Mouse (Mus musculus) kidney, adult 2 months (tissue): ENCODE measurements at regions not wholly inside any gene's neighbourhood (a gene's known extent, or its start where the extent isn't known, plus 50 kb on each side); places are given as distances from the start of the nearest gene placed in this dataset.
A peak's percentile ranks its signal among the peaks of the same experiment; 100 is the strongest.

ENCODE experiments used
- DNase-seq: peaks from one replicate; pipeline ENCODE4 v3.0.0; 2021
- H3K27ac ChIP-seq: fragments of 200-500 bp; 2 replicates; pipeline ENCODE4 v1.5.1; 2012; ENCODE audit warnings: low read depth, low read length, control low read depth, inconsistent platforms; ENCODE audit not compliant: insufficient read depth
- H3K27me3 ChIP-seq: fragments of 200-500 bp; replicated peaks from 2 replicates; pipeline ENCODE4 v1.6.1; 2012; ENCODE audit warnings: mild to moderate bottlenecking, moderate library complexity, low read length, inconsistent platforms; ENCODE audit not compliant: control insufficient read depth, insufficient read depth
- H3K36me3 ChIP-seq: fragments of 200-500 bp; 2 replicates; pipeline ENCODE4 v1.6.1; 2012; ENCODE audit warnings: mild to moderate bottlenecking, moderate library complexity, low read length, inconsistent platforms; ENCODE audit not compliant: control insufficient read depth, insufficient read depth
- H3K4me1 ChIP-seq: fragments of 200-500 bp; 2 replicates; pipeline ENCODE4 v1.6.1; 2011; ENCODE audit warnings: low read length; ENCODE audit not compliant: control insufficient read depth, insufficient read depth
- H3K4me3 ChIP-seq: fragments of 200-500 bp; 2 replicates; pipeline ENCODE4 v1.5.1; 2011; ENCODE audit warnings: mild to moderate bottlenecking, low read depth, low read length, control low read depth; ENCODE audit not compliant: insufficient read depth
- CTCF ChIP-seq: fragments of 200-500 bp; conservative IDR thresholded peaks from 2 replicates; pipeline ENCODE4 v1.5.1; 2011; ENCODE audit warnings: low read depth, mild to moderate bottlenecking, control low read depth, low read length, moderate library complexity, mixed read lengths; ENCODE audit not compliant: insufficient read depth, insufficient read length
- POLR2A ChIP-seq: fragments of 200-500 bp; IDR thresholded peaks from one replicate; pipeline ENCODE4 v1.6.1; 2011; ENCODE audit warnings: low read depth, low read length, control low read depth
- WGBS: fragments of 180-500 bp; shearing (Covaris S2); methylation state at CpG from one replicate; pipeline ENCODE4 v1.1.7; 2018; 5-methylcytosine and 5-hydroxymethylcytosine counted together

- H3K27ac ChIP-seq = peak overlapping the region; percentile 50
- 45% methylated on average over 13 of the region's 13 CpGs for WGBS
- H3K36me3 ChIP-seq = no peaks in the 10 kb centered on the region
- no peaks in the 10 kb centered on the region for H3K27me3 ChIP-seq
- no peak overlapping the region for H3K4me3 ChIP-seq
- peak; percentile 12 for DNase-seq
- TF ChIP-seq POLR2A = no peak
- no peak for TF ChIP-seq CTCF
- H3K4me1 ChIP-seq = no peaks in the 10 kb centered on the region
These were observed 51.6 kb upstream of the Gm29133 start for GRCm38 (mm10) chr3:75696117-75697077.
